Mouse (Mus musculus): ENCODE data around the gene Plekho1. TPM values are rescaled to one million over a fixed set of nuclear protein-coding genes. Genes with fewer than 3 reads are reported as not detected.

The Plekho1 gene
- polyA plus RNA-seq, 1 experiment, result 305 TPM

DNA sequence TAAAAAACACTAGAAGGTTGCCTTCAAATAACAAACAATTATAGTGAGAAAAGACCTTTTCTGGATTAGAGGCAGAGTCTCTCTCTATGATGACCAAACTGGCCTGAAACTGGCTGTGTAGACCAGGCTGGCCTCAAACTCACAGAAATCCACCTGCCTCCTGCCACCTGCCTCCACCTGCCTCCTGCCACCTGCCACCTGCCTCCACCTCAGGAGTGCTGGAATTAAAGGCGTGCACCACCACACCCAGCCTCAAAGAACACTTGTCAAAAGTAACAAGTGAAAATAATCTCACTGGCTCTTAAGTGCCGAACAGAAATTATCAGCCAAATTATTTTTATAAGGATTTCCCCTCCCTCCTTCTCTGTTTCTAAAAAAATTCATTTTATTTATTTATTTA lies 19.9 kb upstream of the Plekho1 start:
- H3K4me1 ChIP-seq (ENCODE audit: control insufficient read depth, insufficient read depth, low read length), result peaks cover 39% of the 10 kb centered on the region
- H3K27ac ChIP-seq (ENCODE audit: insufficient read depth, low read depth, low read length), result no peak overlapping the region
- TF ChIP-seq CTCF (IDR thresholded peaks at IDR 0.05; ENCODE audit: low read depth, low read length), result no peak
- no peak overlapping the region for H3K4me3 ChIP-seq (ENCODE audit: insufficient read depth, low read length)

DNA sequence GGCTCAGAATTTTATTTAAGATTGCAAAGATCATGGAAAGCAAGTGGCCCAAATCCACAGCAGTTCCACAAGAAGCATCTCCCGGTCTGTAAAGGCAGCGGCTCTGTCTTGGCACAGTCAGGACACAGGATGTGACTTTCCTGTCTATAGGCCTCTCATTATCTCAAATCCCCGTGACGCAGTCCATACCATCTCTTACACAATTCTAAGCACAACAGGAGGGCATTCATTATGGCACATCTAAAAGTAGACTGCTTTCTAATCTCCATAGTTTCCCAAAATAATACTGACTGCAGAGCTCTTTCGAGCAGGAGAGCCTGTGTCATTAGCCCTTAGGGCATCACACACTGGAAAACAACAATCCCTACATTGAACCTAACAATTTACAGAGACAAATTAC lies 17.0 kb upstream of the Plekho1 start:
- H3K4me3 ChIP-seq (ENCODE audit: insufficient read depth, low read length), result no peak overlapping the region
- peak overlapping the region; percentile 55 for H3K27ac ChIP-seq (ENCODE audit: insufficient read depth, low read depth, low read length)
- TF ChIP-seq POLR2A (IDR thresholded peaks at IDR 0.05; ENCODE audit: borderline replicate concordance, low read depth, low read length) (no peak), CTCF (IDR thresholded peaks at IDR 0.05; ENCODE audit: low read depth, low read length) (no peak)
- H3K4me1 ChIP-seq (ENCODE audit: control insufficient read depth, insufficient read depth, low read length), result peaks cover 37% of the 10 kb centered on the region

DNA sequence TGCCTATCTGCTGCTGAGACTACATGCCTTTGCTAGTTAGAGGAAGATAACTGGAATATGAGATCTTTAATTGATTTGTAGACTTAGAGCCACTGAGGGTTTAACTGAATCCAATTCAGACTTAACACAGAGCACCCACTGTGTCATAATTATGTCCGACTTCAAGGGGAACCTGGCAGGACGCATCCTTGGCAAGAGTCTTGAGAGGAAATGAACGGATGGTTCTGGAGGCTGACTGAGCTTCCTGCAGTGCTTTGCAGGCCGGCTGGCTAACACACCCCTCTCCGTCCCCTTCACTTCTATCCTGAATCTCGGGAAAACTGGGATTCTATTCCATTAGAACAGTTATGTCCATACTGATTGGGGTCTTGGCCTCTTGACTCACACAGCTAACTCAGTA lies 12.7 kb upstream of the Plekho1 start:
- H3K27ac ChIP-seq (ENCODE audit: insufficient read depth, low read depth, low read length), result no peak overlapping the region
- TF ChIP-seq POLR2A (IDR thresholded peaks at IDR 0.05; ENCODE audit: borderline replicate concordance, low read depth, low read length) (no peak), CTCF (IDR thresholded peaks at IDR 0.05; ENCODE audit: low read depth, low read length) (no peak)
- H3K4me1 ChIP-seq (ENCODE audit: control insufficient read depth, insufficient read depth, low read length), result peaks cover 22% of the 10 kb centered on the region
- H3K4me3 ChIP-seq (ENCODE audit: insufficient read depth, low read length), result no peak overlapping the region

DNA sequence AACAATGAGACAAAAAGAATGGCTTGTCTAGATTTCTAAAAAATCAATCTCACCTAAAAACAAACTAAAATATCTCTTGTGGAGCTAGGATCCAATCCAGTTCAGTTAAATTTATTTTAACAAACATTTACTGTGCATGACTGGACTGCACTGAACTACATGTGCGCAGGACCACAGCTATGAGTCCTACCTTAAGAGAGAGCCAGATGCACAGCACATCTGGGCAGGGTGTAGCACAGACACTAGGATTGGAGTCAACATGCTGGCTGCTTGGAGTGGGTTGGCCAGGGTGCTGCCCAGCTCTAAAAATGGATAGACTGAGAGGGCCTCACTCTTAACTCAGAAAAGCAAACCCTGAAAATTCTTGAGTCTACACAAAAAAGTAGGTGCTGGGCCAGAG lies 5.8 kb upstream of the Plekho1 start:
- peak overlapping the region; percentile 95 for H3K27ac ChIP-seq (ENCODE audit: insufficient read depth, low read depth, low read length)
- TF ChIP-seq POLR2A (IDR thresholded peaks at IDR 0.05; ENCODE audit: borderline replicate concordance, low read depth, low read length) (no peak), CTCF (IDR thresholded peaks at IDR 0.05; ENCODE audit: low read depth, low read length) (no peak)
- H3K4me3 ChIP-seq (ENCODE audit: insufficient read depth, low read length), result peak overlapping the region; percentile 1; the same call in 1 of the 2 replicates
- peaks cover 60% of the 10 kb centered on the region for H3K4me1 ChIP-seq (ENCODE audit: control insufficient read depth, insufficient read depth, low read length)

DNA sequence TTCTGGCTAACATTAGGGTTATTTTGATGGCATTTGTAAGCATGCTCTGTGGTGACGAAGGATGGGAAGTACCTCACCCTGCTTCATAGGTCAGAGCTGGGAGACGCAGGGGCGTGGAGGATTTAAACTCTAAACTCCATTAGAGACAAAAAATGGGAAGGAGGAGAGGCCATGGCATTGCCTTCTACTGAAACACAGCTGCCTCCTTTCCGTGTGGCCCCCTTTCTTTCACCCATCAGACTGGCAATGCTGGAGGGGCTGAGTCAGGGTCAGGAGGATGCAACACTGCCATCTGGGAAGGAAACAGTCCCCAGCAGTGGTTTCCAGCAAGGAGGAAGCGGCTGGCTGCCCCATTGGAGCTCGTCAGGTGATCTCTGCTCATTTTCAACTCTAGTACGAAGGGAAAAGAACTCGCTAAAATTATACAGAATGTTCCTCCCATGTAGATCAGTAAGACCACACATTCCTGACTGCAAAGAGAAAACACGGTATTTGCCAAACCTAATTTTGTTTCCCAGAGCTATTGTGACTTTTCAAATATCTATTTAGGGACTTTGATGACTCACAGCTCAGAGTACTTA lies 5.2 kb upstream of the Plekho1 start:
- no peak for TF ChIP-seq CTCF (IDR thresholded peaks at IDR 0.05; ENCODE audit: low read depth, low read length)
- no peak for TF ChIP-seq POLR2A (IDR thresholded peaks at IDR 0.05; ENCODE audit: borderline replicate concordance, low read depth, low read length)
- Histone ChIP-seq H3K4me1 (ENCODE audit: control insufficient read depth, insufficient read depth, low read length) (peaks cover 60% of the 10 kb centered on the region), H3K4me3 (ENCODE audit: insufficient read depth, low read length) (no peak overlapping the region), H3K27ac (ENCODE audit: insufficient read depth, low read depth, low read length) (peak overlapping the region; percentile 95)

DNA sequence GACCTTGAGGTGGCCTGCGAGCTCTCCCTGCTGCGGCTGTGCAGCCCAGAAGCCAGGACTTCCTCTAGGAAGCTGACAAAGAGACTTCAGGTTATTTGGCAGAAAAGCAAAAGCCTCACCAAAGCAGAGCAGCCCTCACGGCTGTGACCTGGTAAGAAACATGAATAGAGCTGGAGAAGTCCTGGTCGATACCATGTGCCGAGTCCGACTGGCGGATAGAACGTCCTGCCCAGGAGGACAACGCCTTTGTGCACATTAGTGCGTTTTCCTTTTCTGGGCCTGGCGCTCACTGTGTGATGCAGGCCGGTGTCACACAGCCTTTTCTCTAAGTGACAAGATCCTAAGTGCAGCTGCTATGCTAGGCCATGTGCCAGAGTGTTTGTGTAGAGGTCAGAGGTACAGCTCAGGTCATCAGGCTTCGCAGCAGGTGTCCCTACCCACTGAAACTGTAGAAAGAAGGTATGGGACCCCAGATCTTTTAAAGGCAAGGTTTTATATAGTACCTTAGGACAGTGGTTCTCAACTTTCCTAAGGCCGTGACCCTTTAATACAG lies 4.4 kb upstream of the Plekho1 start:
- Histone ChIP-seq H3K4me3 (ENCODE audit: insufficient read depth, low read length) (no peak overlapping the region), H3K27ac (ENCODE audit: insufficient read depth, low read depth, low read length) (peak overlapping the region; percentile 95), H3K4me1 (ENCODE audit: control insufficient read depth, insufficient read depth, low read length) (peaks cover 60% of the 10 kb centered on the region)
- TF ChIP-seq CTCF (IDR thresholded peaks at IDR 0.05; ENCODE audit: low read depth, low read length), result no peak
- no peak for TF ChIP-seq POLR2A (IDR thresholded peaks at IDR 0.05; ENCODE audit: borderline replicate concordance, low read depth, low read length)

DNA sequence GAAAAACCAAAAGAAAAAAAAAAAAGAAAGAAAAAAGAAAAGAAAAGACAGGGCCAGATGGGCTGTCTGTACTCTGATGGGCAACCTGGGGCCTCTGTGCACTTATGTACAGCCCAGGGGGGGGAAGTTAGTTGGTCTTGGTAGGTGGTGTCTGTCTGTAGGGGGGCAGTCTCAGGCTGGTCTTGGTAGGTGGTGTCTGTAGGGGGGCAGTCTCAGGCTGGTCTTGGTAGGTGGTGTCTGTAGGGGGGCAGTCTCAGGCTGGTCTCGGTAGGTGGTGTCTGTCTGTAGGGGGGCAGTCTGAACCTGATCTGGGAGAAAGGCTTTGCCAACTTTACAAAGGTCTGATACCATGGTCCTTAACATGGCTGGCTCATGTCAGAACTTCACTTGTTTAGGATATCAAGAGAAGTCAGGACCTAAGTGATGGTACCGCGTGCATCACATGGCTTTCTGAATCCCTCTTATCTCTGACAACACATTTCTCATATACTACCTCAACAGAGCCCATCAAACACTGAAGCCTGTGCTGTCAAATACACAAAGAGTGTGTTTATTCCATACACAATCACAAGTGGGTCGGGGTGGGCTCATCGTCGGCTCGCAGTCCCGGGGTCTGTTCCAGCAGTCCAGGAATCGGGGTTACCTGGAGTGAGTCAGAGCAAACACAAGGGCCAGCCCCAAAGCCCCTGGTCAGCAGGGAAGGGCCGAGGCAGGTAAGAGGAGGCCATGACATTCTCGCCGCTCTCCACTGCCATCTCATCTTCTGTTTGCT lies 3.7 kb upstream of the Plekho1 start:
- peaks cover 59% of the 10 kb centered on the region for H3K4me1 ChIP-seq (ENCODE audit: control insufficient read depth, insufficient read depth, low read length)
- H3K27ac ChIP-seq (ENCODE audit: insufficient read depth, low read depth, low read length), result peak overlapping the region; percentile 95
- TF ChIP-seq POLR2A (IDR thresholded peaks at IDR 0.05; ENCODE audit: borderline replicate concordance, low read depth, low read length) (no peak), CTCF (IDR thresholded peaks at IDR 0.05; ENCODE audit: low read depth, low read length) (no peak)
- H3K4me3 ChIP-seq (ENCODE audit: insufficient read depth, low read length), result no peak overlapping the region

DNA sequence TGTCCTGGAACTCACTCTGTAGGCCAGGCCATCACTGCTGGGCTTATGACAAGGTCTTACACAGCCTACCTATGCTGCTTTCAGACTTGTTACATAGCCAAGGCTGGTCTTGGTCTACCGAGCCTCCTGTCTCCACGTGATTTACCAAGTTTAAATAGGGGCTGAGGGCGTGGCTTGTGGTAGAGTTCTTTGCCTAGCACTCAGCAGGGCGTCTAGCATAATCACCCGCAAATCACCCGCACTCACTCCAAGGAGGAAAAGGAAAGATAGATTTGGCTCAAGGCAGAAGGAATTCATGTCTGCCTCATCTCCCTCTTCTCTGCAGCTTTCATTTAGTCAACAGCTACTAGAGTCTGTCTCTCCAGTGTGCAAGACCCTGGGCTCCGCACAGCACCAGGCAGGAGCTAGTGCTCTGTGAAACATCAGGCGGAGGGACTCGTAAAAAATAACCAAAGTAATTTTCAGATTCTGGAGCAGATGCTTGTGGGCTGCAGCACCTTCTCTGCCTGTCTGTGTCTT lies 1.5 kb upstream of the Plekho1 start:
- Histone ChIP-seq H3K4me1 (ENCODE audit: control insufficient read depth, insufficient read depth, low read length) (peaks cover 57% of the 10 kb centered on the region), H3K27ac (ENCODE audit: insufficient read depth, low read depth, low read length) (peak overlapping the region; percentile 88), H3K4me3 (ENCODE audit: insufficient read depth, low read length) (peak overlapping the region; percentile 92)
- TF ChIP-seq CTCF (IDR thresholded peaks at IDR 0.05; ENCODE audit: low read depth, low read length) (no peak), POLR2A (IDR thresholded peaks at IDR 0.05; ENCODE audit: borderline replicate concordance, low read depth, low read length) (no peak)

DNA sequence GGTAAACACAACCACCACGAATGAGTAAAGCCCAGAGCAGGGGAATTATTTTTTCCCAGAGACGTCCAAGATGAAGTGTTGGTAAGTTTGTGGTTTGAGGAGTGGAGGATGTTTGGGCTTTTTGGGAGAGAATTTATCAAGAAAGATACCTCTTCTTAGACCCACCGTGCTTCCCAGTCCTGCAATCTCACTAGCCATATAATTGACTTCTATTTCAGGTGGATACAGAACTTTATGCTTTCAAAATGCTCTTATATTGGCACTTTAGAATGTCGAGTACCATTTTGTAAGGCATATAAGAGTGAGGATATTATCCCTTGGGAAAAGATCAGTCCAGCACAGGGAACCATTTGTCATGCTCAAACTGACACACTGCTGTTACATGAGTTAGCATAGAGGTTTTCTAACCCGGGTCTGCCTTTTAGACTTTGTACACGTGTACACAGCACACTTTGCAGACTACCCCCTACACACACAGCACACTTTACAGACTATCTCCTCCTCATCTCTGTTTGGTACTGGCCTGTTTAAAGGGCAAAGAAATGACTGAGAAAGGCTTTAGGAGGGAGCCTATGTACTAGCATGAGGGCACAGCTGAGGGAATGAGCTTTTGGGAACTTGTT lies 761 bp upstream of the Plekho1 start:
- TF ChIP-seq POLR2A (IDR thresholded peaks at IDR 0.05; ENCODE audit: borderline replicate concordance, low read depth, low read length) (no peak), CTCF (IDR thresholded peaks at IDR 0.05; ENCODE audit: low read depth, low read length) (no peak)
- Histone ChIP-seq H3K27ac (ENCODE audit: insufficient read depth, low read depth, low read length) (peak overlapping the region; percentile 88), H3K4me1 (ENCODE audit: control insufficient read depth, insufficient read depth, low read length) (peaks cover 56% of the 10 kb centered on the region)

More for the DNA sequence above, 761 bp upstream of the Plekho1 start:
- peak overlapping the region; percentile 92 for H3K4me3 ChIP-seq (ENCODE audit: insufficient read depth, low read length)

Measured in bone marrow macrophage, adult 2 months (primary cell).